Mouse (Mus musculus) stomach, postnatal 0 days (tissue): ENCODE measurements around the gene Hbq1b. TPM values are rescaled to one million over a fixed set of nuclear protein-coding genes. Genes with fewer than 3 reads are reported as not detected.

Experiments
- ATAC-seq: fragments of 200-750 bp; cut with Nextera tagmentation; 2 replicates; pipeline ENCODE4 v1.8.0; 2017; ENCODE audit not compliant: low FRiP score, low TSS enrichment
- DNase-seq: peaks from one replicate; pipeline ENCODE4 v3.0.0-alpha.2; 2016; ENCODE audit warnings: low spot score
- H3K27ac ChIP-seq: fragments of 300-500 bp; sonication (generic); replicated peaks from 2 replicates; pipeline ENCODE4 v1.5.1; 2014; ENCODE audit warnings: mild to moderate bottlenecking, control low read depth
- H3K27me3 ChIP-seq: fragments of 300-500 bp; sonication (generic); 2 replicates; pipeline ENCODE4 v1.6.1; 2014; ENCODE audit warnings: low read length; ENCODE audit not compliant: control insufficient read depth, insufficient read depth
- H3K36me3 ChIP-seq: fragments of 300-500 bp; sonication (generic); 2 replicates; pipeline ENCODE4 v1.6.1; 2014; ENCODE audit warnings: low read length, mixed read lengths; ENCODE audit not compliant: control insufficient read depth, insufficient read depth
- H3K4me1 ChIP-seq: fragments of 300-500 bp; sonication (generic); replicated peaks from 2 replicates; pipeline ENCODE4 v1.6.1; 2014; ENCODE audit warnings: antibody characterized with exemption; ENCODE audit not compliant: control insufficient read depth, insufficient read depth
- H3K4me2 ChIP-seq: fragments of 300-500 bp; sonication (generic); replicated peaks from 2 replicates; pipeline ENCODE4 v1.6.1; 2014; ENCODE audit warnings: low read depth, mild to moderate bottlenecking, control low read depth, moderate library complexity
- H3K4me3 ChIP-seq: fragments of 300-500 bp; sonication (generic); 2 replicates; pipeline ENCODE4 v1.5.1; 2014; ENCODE audit warnings: low read depth, low read length, control low read depth
- H3K9ac ChIP-seq: fragments of 300-500 bp; sonication (generic); 2 replicates; pipeline ENCODE4 v1.6.1; 2014; ENCODE audit warnings: mild to moderate bottlenecking, low read length, control low read depth, mixed read lengths
- H3K9me3 ChIP-seq: fragments of 300-500 bp; sonication (generic); 2 replicates; pipeline ENCODE4 v1.6.1; 2016; ENCODE audit warnings: low read length; ENCODE audit not compliant: control insufficient read depth
- CTCF ChIP-seq: IDR thresholded peaks from 2 replicates; pipeline ENCODE4 v1.5.1; 2016; ENCODE audit warnings: antibody characterized with exemption, low read depth, mild to moderate bottlenecking, moderate library complexity
- EP300 ChIP-seq: optimal IDR thresholded peaks from 2 replicates; pipeline ENCODE3; 2016; ENCODE audit warnings: antibody characterized with exemption
- WGBS: fragments of 180-500 bp; shearing (Covaris S2); extraction: QIAGEN DNeasy Blood & Tissue Kit; methylation state at CpG from one replicate; pipeline ENCODE4 v1.1.7; 2014; 5-methylcytosine and 5-hydroxymethylcytosine counted together
- polyA plus RNA-seq: library from polyadenylated mRNA; unstranded; fragments of >200 nt; fragmentation: Nextera tagmentation; extraction: Ambion mirVana; gene quantifications from 2 replicates; pipeline ENCODE4 v1.2.1, GENCODE M21; 2015

The Hbq1b gene
- polyA plus RNA-seq, 1 experiment from 2014 or later, result 0.18 TPM

DNA sequence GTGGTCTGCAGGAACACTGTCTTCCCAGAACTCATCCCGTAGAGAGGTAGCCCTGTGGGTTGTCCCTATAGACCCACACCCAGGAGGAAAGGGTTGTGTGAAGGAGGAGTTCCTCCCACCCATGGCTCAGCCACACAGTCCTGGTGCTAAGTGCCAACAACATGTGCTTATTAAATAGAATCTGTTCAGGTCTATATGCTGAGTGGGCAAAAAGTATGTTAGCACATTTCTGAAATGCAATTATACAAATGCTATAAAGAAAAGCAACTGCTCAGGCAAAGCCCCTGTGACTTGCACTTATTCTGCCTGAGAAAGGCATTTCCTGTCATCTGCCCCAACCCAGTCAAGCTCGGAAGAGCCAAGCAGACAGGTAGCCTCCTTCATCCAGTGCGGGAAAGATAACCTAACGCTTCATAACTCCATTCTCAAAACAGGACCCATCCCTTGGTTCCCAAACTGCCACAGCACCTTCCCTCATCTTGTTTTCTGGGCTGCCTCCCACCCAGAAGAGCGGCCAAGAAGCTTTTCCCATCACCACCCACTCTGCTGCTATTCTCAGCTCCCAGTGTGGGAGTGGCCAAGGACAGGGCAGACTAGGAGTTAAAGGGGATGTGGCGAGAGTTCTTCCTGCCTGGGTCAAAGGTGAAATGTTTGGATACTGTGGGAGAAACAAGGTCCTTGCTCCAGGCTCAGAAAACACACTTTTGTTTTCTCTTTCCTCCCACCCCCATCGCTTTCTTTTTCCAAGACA, 43.4 kb upstream of the Hbq1b start:
- Histone ChIP-seq H3K9me3 (no peaks in the 10 kb centered on the region), H3K9ac (no peak overlapping the region), H3K27ac (peak overlapping the region; percentile 8; the same call in 1 of the 2 replicates), H3K4me2 (no peak overlapping the region), H3K27me3 (no peaks in the 10 kb centered on the region), H3K4me3 (no peak overlapping the region), H3K36me3 (peaks cover 16% of the 10 kb centered on the region), H3K4me1 (no peaks in the 10 kb centered on the region)
- 72% methylated on average over 7 of the region's 7 CpGs for whole genome bisulfite sequencing
- ATAC-seq (no peak), DNase-seq (no peak)
- TF ChIP-seq CTCF (no peak), EP300 (no peak)

DNA sequence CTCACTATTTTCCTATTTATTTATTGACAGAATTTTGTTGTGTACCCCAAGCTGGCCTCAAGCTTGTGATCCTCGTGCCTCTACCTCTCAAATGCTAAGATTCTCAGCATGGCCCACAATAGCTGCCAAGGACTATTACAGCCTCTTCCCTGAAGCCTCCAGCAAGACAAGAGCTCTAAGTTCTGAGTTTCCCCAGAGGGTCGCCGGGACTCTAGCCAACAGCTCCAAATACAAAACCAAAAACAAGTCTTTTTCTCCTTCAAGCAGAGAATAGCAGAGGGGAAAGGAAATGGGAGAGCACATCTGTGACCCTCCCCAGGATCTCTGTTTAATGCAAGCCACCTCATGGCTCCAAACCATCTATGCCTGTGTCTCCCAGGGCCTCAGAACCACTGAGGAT, 42.7 kb upstream of the Hbq1b start:
- Histone ChIP-seq H3K4me1 (no peaks in the 10 kb centered on the region), H3K36me3 (peaks cover 13% of the 10 kb centered on the region), H3K27me3 (no peaks in the 10 kb centered on the region), H3K9ac (no peak overlapping the region), H3K4me2 (no peak overlapping the region), H3K4me3 (no peak overlapping the region), H3K27ac (peak overlapping the region; percentile 8; the same call in 1 of the 2 replicates), H3K9me3 (no peaks in the 10 kb centered on the region)
- 58% methylated on average over 3 of the region's 3 CpGs for WGBS
- ATAC-seq (no peak), DNase-seq (no peak)
- TF ChIP-seq CTCF, result no peak
- TF ChIP-seq EP300, result no peak

DNA sequence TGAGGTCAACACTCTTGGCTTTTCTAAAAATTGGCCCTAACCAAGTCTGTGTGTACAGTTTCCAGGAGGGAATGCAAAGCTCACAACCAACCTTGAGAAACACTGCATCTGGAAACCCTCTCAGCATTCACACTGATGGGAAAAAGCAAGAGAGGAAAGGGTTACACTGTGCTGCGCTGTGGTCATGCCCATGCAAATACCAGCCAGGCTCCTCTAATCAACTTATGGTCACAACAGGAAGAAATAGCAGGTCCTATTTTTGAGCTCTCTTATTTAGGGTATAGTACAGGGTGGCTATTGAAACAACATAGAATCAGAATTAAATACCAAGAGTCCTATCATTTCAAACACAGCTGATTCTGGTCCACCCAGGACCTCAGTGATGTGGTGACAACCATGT, 42.1 kb upstream of the Hbq1b start:
- Histone ChIP-seq H3K9ac (no peak overlapping the region), H3K36me3 (peaks cover 13% of the 10 kb centered on the region), H3K27me3 (no peaks in the 10 kb centered on the region), H3K27ac (no peak overlapping the region), H3K9me3 (no peaks in the 10 kb centered on the region), H3K4me2 (no peak overlapping the region), H3K4me1 (no peaks in the 10 kb centered on the region), H3K4me3 (no peak overlapping the region)
- TF ChIP-seq EP300, result no peak
- no peak for TF ChIP-seq CTCF
- WGBS, result 85% methylated on average over 1 of the region's 1 CpGs
- ATAC-seq, result no peak
- DNase-seq, result no peak

DNA sequence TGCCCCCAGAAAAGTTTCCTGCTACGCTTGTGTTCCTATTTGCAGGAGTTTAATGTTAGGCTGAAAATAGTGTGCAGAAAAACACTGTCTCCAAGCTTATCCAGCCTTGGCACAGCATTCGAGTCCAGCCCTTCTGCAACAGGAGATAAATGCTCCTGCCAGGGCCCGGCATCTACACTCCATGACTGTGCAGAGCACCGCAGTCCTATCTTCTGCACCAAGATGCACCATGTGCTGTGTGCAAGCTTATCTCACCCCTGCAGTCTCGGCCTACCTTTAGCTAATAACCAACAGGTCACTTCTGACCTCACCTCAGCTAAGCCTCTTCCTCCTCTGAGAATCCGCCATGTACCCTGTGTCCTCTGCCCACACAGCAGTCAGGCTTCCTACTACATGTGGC, 41.2 kb upstream of the Hbq1b start:
- H3K4me3 ChIP-seq, result no peak overlapping the region
- H3K9ac ChIP-seq, result no peak overlapping the region
- H3K36me3 ChIP-seq, result peaks cover 13% of the 10 kb centered on the region
- WGBS, result 88% methylated on average over 6 of the region's 6 CpGs
- no peaks in the 10 kb centered on the region for H3K9me3 ChIP-seq
- no peak for TF ChIP-seq EP300
- no peak for TF ChIP-seq CTCF
- ATAC-seq, result peak; percentile 77
- no peaks in the 10 kb centered on the region for H3K27me3 ChIP-seq
- no peak for DNase-seq
- no peaks in the 10 kb centered on the region for H3K4me1 ChIP-seq
- no peak overlapping the region for H3K27ac ChIP-seq
- no peak overlapping the region for H3K4me2 ChIP-seq

DNA sequence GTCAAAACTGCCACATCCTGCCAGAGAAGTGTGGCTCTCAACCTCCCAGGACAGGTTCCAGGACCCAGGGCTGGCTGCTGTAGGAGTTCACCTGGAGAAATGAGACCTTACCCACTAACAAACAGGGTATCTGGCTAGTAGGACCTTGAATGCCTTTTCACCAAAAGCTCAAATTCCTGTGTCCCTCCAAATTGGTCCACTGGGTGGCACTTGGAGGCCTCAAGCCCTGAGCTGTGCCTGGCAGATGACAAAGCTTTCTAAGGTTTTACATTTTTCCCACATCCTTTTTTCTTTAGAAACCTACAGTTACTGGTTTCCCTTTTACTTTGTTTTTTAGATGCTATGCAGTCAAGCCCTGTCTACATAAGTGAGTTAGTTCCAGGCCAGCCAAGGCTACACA, 39.7 kb upstream of the Hbq1b start:
- H3K4me2 ChIP-seq, result no peak overlapping the region
- TF ChIP-seq CTCF, result peak; percentile 52
- no peak for TF ChIP-seq EP300
- no peak overlapping the region for H3K4me3 ChIP-seq
- ATAC-seq (no peak), DNase-seq (no peak)
- H3K4me1 ChIP-seq, result no peaks in the 10 kb centered on the region; the same call in 1 of the 2 replicates
- peaks cover 13% of the 10 kb centered on the region for H3K36me3 ChIP-seq
- H3K27ac ChIP-seq, result no peak overlapping the region
- no peaks in the 10 kb centered on the region for H3K27me3 ChIP-seq
- no peaks in the 10 kb centered on the region for H3K9me3 ChIP-seq
- no peak overlapping the region for H3K9ac ChIP-seq

DNA sequence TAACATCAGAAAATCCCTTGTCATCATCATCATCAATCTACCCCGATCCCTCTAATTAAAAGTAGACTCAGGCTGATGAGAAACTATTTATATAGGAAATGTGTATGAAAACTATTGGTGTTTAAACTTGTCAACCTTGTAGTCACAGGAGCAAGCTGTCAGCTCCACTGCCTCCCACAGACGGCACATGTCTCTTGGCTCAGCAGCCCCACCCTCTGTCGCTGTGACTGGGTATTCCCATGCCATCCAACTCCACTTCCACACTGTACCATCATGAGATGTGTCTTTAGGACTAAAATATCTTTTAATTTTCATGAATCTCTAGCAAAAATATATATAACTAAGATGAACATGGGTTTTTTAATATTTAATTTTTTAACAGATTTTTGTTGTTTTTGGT, 38.4 kb upstream of the Hbq1b start:
- no peaks in the 10 kb centered on the region for H3K27me3 ChIP-seq
- DNase-seq (no peak), ATAC-seq (no peak)
- no peaks in the 10 kb centered on the region for H3K9me3 ChIP-seq
- TF ChIP-seq EP300, result no peak
- TF ChIP-seq CTCF, result no peak
- H3K9ac ChIP-seq, result no peak overlapping the region
- H3K36me3 ChIP-seq, result peaks cover 13% of the 10 kb centered on the region
- no peaks in the 10 kb centered on the region; the same call in 1 of the 2 replicates for H3K4me1 ChIP-seq
- H3K27ac ChIP-seq, result no peak overlapping the region
- no peak overlapping the region for H3K4me2 ChIP-seq
- 72% methylated on average over 3 of the region's 3 CpGs for WGBS
- no peak overlapping the region for H3K4me3 ChIP-seq
